Mouse (Mus musculus) liver, postnatal 0 days (tissue): ENCODE measurements around the gene Ppp2r2c. TPM values are rescaled to one million over a fixed set of nuclear protein-coding genes. Genes with fewer than 3 reads are reported as not detected.

ENCODE experiments used
- ATAC-seq: fragments of 200-750 bp; cut with Nextera tagmentation; 2 replicates; pipeline ENCODE4 v1.8.0; 2017; ENCODE audit warnings: mild to moderate bottlenecking, moderate library complexity
- DNase-seq: peaks from one replicate; pipeline ENCODE4 v3.0.0-alpha.2; 2016
- H3K27ac ChIP-seq: fragments of 300-500 bp; sonication (generic); 2 replicates; pipeline ENCODE4 v1.5.1; 2014; ENCODE audit warnings: antibody characterized with exemption, moderate library complexity, mild to moderate bottlenecking, low read depth
- H3K27me3 ChIP-seq: fragments of 300-500 bp; sonication (generic); 2 replicates; pipeline ENCODE4 v1.6.1; 2014; ENCODE audit warnings: low read length, control low read depth, mixed read lengths; ENCODE audit not compliant: insufficient read depth
- H3K36me3 ChIP-seq: fragments of 300-500 bp; sonication (generic); replicated peaks from 2 replicates; pipeline ENCODE4 v1.6.1; 2014; ENCODE audit warnings: mild to moderate bottlenecking, control low read depth, low read length, moderate library complexity, mixed read lengths; ENCODE audit not compliant: insufficient read depth
- H3K4me1 ChIP-seq: fragments of 300-500 bp; sonication (generic); 2 replicates; pipeline ENCODE4 v1.6.1; 2014; ENCODE audit warnings: antibody characterized with exemption, mild to moderate bottlenecking, control low read depth; ENCODE audit not compliant: insufficient read depth
- H3K4me2 ChIP-seq: fragments of 300-500 bp; sonication (generic); 2 replicates; pipeline ENCODE4 v1.6.1; 2014; ENCODE audit warnings: low read depth, mild to moderate bottlenecking, low read length, moderate library complexity, mixed read lengths
- H3K4me3 ChIP-seq: fragments of 300-500 bp; sonication (generic); 2 replicates; pipeline ENCODE4 v1.5.1; 2014; ENCODE audit warnings: low read depth, low read length
- H3K9ac ChIP-seq: fragments of 300-500 bp; sonication (generic); replicated peaks from 2 replicates; pipeline ENCODE4 v1.6.1; 2014; ENCODE audit warnings: mild to moderate bottlenecking, moderate library complexity
- H3K9me3 ChIP-seq: fragments of 300-500 bp; sonication (generic); 2 replicates; pipeline ENCODE4 v1.6.1; 2016; ENCODE audit warnings: mild to moderate bottlenecking, control low read depth, low read length, mixed read lengths
- CTCF ChIP-seq: sonication (generic); IDR thresholded peaks from 2 replicates; pipeline ENCODE4 v1.5.1; 2016; ENCODE audit warnings: antibody characterized with exemption, low read depth
- EP300 ChIP-seq: IDR thresholded peaks from 2 replicates; pipeline ENCODE4 v1.6.1; 2016; ENCODE audit warnings: antibody characterized with exemption, low read depth, mild to moderate bottlenecking
- WGBS: fragments of 180-500 bp; shearing (Covaris S2); extraction: QIAGEN DNeasy Blood & Tissue Kit; methylation state at CpG from one replicate; pipeline ENCODE4 v1.1.7; 2014; ENCODE audit not compliant: insufficient replicate concordance; 5-methylcytosine and 5-hydroxymethylcytosine counted together
- polyA plus RNA-seq: library from polyadenylated mRNA; unstranded; fragments of >200 nt; fragmentation: Nextera tagmentation; extraction: Ambion mirVana; gene quantifications from 2 replicates; pipeline ENCODE4 v1.2.1, GENCODE M21; 2015

The Ppp2r2c gene
- polyA plus RNA-seq, 1 experiment from 2014 or later = not detected

DNA sequence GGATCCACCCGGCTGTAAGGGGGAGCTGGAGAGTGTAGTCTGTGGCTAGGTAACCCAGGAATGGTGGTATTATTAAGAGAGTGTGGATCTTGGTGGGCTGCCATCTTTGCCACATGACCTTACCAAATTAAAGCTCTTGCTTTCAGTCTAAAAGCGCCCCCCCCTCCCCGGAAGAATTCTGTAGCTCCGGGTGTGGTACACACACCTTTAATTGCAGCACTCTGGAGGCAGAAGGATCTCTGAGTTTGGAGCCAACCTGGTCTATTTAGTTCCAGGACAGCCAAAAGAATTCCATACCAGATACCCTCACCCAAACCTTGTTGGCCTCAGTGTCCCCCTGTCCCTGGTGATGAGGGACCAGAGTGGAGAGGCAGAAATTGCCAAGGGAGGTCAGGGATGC, 10.5 kb downstream of the Ppp2r2c start:
- Histone ChIP-seq H3K36me3 (no peaks in the 10 kb centered on the region), H3K4me1 (no peaks in the 10 kb centered on the region), H3K27me3 (no peaks in the 10 kb centered on the region), H3K27ac (no peak overlapping the region), H3K9ac (no peak overlapping the region), H3K4me2 (no peak overlapping the region), H3K4me3 (no peak overlapping the region), H3K9me3 (no peaks in the 10 kb centered on the region)
- DNase-seq (no peak), ATAC-seq (no peak)
- 82% methylated on average over 4 of the region's 4 CpGs for WGBS
- TF ChIP-seq CTCF = no peak
- TF ChIP-seq EP300 = no peak

DNA sequence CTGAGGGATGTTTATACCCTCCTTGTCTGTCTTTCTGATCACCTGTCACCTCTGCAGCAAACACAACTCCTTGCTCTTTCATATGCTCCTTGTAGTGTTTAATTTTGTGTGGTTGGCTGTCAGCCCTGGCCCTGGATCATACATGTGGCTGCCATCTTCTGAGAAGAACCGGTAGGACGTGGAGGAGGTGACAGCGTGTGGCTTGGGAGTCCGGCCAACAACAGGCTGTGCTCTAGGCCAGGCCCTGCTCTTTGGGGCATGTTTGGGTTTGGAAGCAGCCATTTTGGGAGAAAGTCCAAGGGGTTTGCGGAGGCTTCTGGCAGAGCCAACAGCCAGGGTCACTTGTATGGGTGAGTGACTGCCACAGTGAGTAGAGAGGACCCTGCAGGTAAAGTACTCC, 12.3 kb downstream of the Ppp2r2c start:
- Histone ChIP-seq H3K27me3 (no peaks in the 10 kb centered on the region), H3K27ac (no peak overlapping the region), H3K4me1 (no peaks in the 10 kb centered on the region), H3K9ac (no peak overlapping the region), H3K9me3 (no peaks in the 10 kb centered on the region), H3K4me2 (no peak overlapping the region), H3K36me3 (no peaks in the 10 kb centered on the region), H3K4me3 (no peak overlapping the region)
- WGBS = 86% methylated on average over 5 of the region's 5 CpGs
- TF ChIP-seq CTCF = no peak
- no peak for TF ChIP-seq EP300
- DNase-seq = no peak
- no peak for ATAC-seq

DNA sequence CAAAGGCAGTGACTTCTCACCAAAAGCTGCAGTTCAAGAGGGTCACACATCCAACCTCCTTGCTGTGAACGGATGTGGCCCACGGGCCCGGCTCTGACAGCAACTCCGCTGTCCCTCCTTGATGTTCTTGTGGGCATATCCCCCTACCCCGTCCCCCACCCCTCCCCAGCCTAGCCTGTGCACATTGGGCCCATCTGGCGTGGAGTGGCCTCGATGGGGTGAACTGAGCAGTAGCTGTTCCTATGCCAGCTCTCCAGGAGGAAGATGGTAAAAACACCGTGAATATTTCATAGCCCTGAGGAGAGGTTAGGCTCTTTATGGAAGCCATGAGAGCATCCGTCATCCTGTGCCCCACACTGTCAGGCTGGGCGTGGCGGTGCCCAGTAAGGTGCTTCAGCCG, 15.2 kb downstream of the Ppp2r2c start:
- no peaks in the 10 kb centered on the region for H3K27me3 ChIP-seq

GRCm38 (mm10) chr5:36885067-36885466, 16.8 kb downstream of the Ppp2r2c start:
- Histone ChIP-seq H3K4me3 (no peak overlapping the region), H3K4me2 (no peak overlapping the region), H3K9ac (no peak overlapping the region), H3K27me3 (no peaks in the 10 kb centered on the region), H3K36me3 (no peaks in the 10 kb centered on the region), H3K4me1 (no peaks in the 10 kb centered on the region), H3K9me3 (no peaks in the 10 kb centered on the region), H3K27ac (no peak overlapping the region)
- no peak for DNase-seq
- ATAC-seq = no peak
- 73% methylated on average over 1 of the region's 1 CpGs for WGBS
- TF ChIP-seq EP300 = no peak
- TF ChIP-seq CTCF = no peak

More for the DNA sequence above, 15.2 kb downstream of the Ppp2r2c start:
- TF ChIP-seq CTCF (no peak), EP300 (no peak)
- H3K4me1 ChIP-seq = no peaks in the 10 kb centered on the region
- DNase-seq = no peak
- H3K9ac ChIP-seq = no peak overlapping the region
- H3K36me3 ChIP-seq = no peaks in the 10 kb centered on the region
- H3K27ac ChIP-seq = no peak overlapping the region
- no peaks in the 10 kb centered on the region for H3K9me3 ChIP-seq
- no peak overlapping the region for H3K4me2 ChIP-seq
- WGBS = 75% methylated on average over 12 of the region's 12 CpGs
- no peak for ATAC-seq
- H3K4me3 ChIP-seq = no peak overlapping the region

DNA sequence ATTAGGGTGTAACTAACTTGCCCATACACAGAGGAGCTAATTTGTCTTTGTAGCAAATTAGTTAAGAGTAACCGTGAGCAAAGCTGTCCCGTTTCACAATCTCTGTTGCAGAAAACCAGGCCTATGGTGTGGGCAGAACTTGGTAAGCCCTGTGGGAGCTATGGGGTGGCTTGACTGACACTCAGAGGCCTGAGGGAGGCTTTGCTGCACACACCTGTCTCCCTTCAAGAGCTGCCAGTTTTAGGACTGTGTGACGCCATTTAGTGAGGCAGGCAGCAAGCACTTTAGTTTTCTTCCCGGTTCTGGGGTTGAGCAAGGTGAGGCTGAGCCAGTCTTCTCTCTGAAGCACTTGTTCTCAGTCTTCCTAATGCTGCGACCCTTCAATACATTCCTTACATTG, 17.3 kb downstream of the Ppp2r2c start:
- no peaks in the 10 kb centered on the region for H3K4me1 ChIP-seq
- DNase-seq = no peak
- WGBS = 68% methylated on average over 5 of the region's 5 CpGs
- no peak for TF ChIP-seq CTCF
- TF ChIP-seq EP300 = no peak
- no peaks in the 10 kb centered on the region for H3K9me3 ChIP-seq
- ATAC-seq = no peak
- H3K4me3 ChIP-seq = no peak overlapping the region
- H3K4me2 ChIP-seq = no peak overlapping the region
- H3K36me3 ChIP-seq = no peaks in the 10 kb centered on the region
- H3K27ac ChIP-seq = no peak overlapping the region
- H3K27me3 ChIP-seq = no peaks in the 10 kb centered on the region
- no peak overlapping the region for H3K9ac ChIP-seq

DNA sequence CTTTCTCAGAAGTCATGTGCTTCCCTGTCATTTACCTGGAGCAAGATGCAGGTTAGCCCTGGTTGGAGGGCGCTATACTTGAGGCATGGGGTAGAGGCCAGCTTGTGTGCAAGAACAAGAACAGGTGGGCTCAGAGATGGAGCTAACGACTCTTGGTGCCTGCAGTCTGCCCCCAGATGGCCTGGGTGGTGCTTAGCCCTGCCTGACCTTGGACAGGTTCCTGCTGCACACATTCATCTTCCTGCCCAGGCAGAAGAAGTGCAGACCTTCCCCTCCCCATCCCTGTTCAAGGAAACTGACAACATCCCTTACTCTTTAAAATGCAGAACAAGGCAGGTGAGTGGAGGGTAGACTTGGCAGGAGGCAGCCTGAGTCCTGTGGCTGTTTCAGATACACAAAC, 18.0 kb downstream of the Ppp2r2c start:
- H3K4me1 ChIP-seq = no peaks in the 10 kb centered on the region
- no peaks in the 10 kb centered on the region for H3K27me3 ChIP-seq
- no peaks in the 10 kb centered on the region for H3K9me3 ChIP-seq
- H3K36me3 ChIP-seq = no peaks in the 10 kb centered on the region
- H3K27ac ChIP-seq = no peak overlapping the region
- DNase-seq = no peak
- ATAC-seq = no peak
- no peak overlapping the region for H3K4me3 ChIP-seq
- H3K9ac ChIP-seq = no peak overlapping the region
- TF ChIP-seq EP300 (no peak), CTCF (no peak)
- WGBS = 63% methylated on average over 2 of the region's 2 CpGs
- no peak overlapping the region for H3K4me2 ChIP-seq

- H3K4me2 ChIP-seq = no peak overlapping the region
- DNase-seq (no peak), ATAC-seq (no peak)
- TF ChIP-seq EP300 = no peak
- TF ChIP-seq CTCF = no peak
- H3K9ac ChIP-seq = no peak overlapping the region
- no peaks in the 10 kb centered on the region for H3K36me3 ChIP-seq
- no peak overlapping the region for H3K27ac ChIP-seq
- no peak overlapping the region for H3K4me3 ChIP-seq
- no peaks in the 10 kb centered on the region for H3K27me3 ChIP-seq
- WGBS = 62% methylated on average over 7 of the region's 7 CpGs
- H3K9me3 ChIP-seq = no peaks in the 10 kb centered on the region
- no peaks in the 10 kb centered on the region for H3K4me1 ChIP-seq
Observed at GRCm38 (mm10) chr5:36886852-36887283, 18.6 kb downstream of the Ppp2r2c start.
